Mouse (Mus musculus): ENCODE data around the gene Hoxd10. TPM values are rescaled to one million over a fixed set of nuclear protein-coding genes. Genes with fewer than 3 reads are reported as not detected.
A peak's percentile ranks its signal among the peaks of the same experiment; 100 is the strongest.

Gene Hoxd10
- polyA plus RNA-seq, 1 experiment from 2014 or later = not detected

- Histone ChIP-seq H3K9me3 (ENCODE audit: control insufficient read depth, low read length) (no peaks in the 10 kb centered on the region), H3K27me3 (ENCODE audit: control insufficient read depth, insufficient read depth, low read length) (peaks cover 89% of the 10 kb centered on the region), H3K4me1 (replicated peaks; ENCODE audit: control insufficient read depth, insufficient read depth, low read length) (peaks cover 3% of the 10 kb centered on the region), H3K27ac (ENCODE audit: low read depth, low read length) (no peak overlapping the region), H3K4me2 (replicated peaks; ENCODE audit: low read depth, low read length) (no peak overlapping the region), H3K4me3 (ENCODE audit: low read depth, low read length) (no peak overlapping the region), H3K9ac (ENCODE audit: low read depth, low read length) (no peak overlapping the region), H3K36me3 (ENCODE audit: control insufficient read depth, insufficient read depth, low read length) (no peaks in the 10 kb centered on the region)
- ATAC-seq (ENCODE audit: low FRiP score) (no peak), DNase-seq (ENCODE audit: low spot score) (no peak)
- 1% methylated on average over 26 of the region's 26 CpGs for WGBS
These were observed 12.1 kb downstream of the Hoxd10 start for GRCm38 (mm10) chr2:74703720-74704392.

GRCm38 (mm10) chr2:74704393-74704998 is 12.8 kb downstream of the Hoxd10 start, which contains the start of gene Hoxd8:
Hoxd8 (plus strand) TSS chr2:74704615.
- ATAC-seq (ENCODE audit: low FRiP score) (peak; percentile 18; the same call in 1 of the 2 replicates), DNase-seq (ENCODE audit: low spot score) (no peak)
- peak within 1 kb of the TSS; percentile 38; the same call in 1 of the 2 replicates for H3K9ac ChIP-seq (ENCODE audit: low read depth, low read length)
- WGBS = under 1% methylated on average over 38 of the region's 52 CpGs
- H3K4me3 ChIP-seq (ENCODE audit: low read depth, low read length) = peak within 1 kb of the TSS; percentile 30
- H3K36me3 ChIP-seq (ENCODE audit: control insufficient read depth, insufficient read depth, low read length) = no peaks in the 10 kb centered on the region
- H3K9me3 ChIP-seq (ENCODE audit: control insufficient read depth, low read length) = no peaks in the 10 kb centered on the region
- H3K27me3 ChIP-seq (ENCODE audit: control insufficient read depth, insufficient read depth, low read length) = peaks cover 89% of the 10 kb centered on the region
- peak within 1 kb of the TSS; percentile 62 for H3K4me2 ChIP-seq (replicated peaks; ENCODE audit: low read depth, low read length)
- peaks cover 3% of the 10 kb centered on the region for H3K4me1 ChIP-seq (replicated peaks; ENCODE audit: control insufficient read depth, insufficient read depth, low read length)
- no peak within 1 kb of the TSS for H3K27ac ChIP-seq (ENCODE audit: low read depth, low read length)

- Histone ChIP-seq H3K4me3 (ENCODE audit: low read depth, low read length) (peak overlapping the region; percentile 30), H3K9ac (ENCODE audit: low read depth, low read length) (peak overlapping the region; percentile 38; the same call in 1 of the 2 replicates), H3K9me3 (ENCODE audit: control insufficient read depth, low read length) (no peaks in the 10 kb centered on the region), H3K4me1 (replicated peaks; ENCODE audit: control insufficient read depth, insufficient read depth, low read length) (peaks cover 3% of the 10 kb centered on the region), H3K27ac (ENCODE audit: low read depth, low read length) (no peak overlapping the region), H3K27me3 (ENCODE audit: control insufficient read depth, insufficient read depth, low read length) (peaks cover 89% of the 10 kb centered on the region), H3K4me2 (replicated peaks; ENCODE audit: low read depth, low read length) (peak overlapping the region; percentile 62), H3K36me3 (ENCODE audit: control insufficient read depth, insufficient read depth, low read length) (no peaks in the 10 kb centered on the region)
- ATAC-seq (ENCODE audit: low FRiP score) (peak; percentile 59), DNase-seq (ENCODE audit: low spot score) (no peak)
- WGBS = under 1% methylated on average over 26 of the region's 66 CpGs
These were observed 13.3 kb downstream of the Hoxd10 start for GRCm38 (mm10) chr2:74704999-74705466.

GRCm38 (mm10) chr2:74705467-74706089 is 13.9 kb downstream of the Hoxd10 start:
- H3K4me2 ChIP-seq (replicated peaks; ENCODE audit: low read depth, low read length) = peak overlapping the region; percentile 62
- peak overlapping the region; percentile 38; the same call in 1 of the 2 replicates for H3K9ac ChIP-seq (ENCODE audit: low read depth, low read length)
- WGBS = under 1% methylated on average over 28 of the region's 85 CpGs
- no peaks in the 10 kb centered on the region for H3K9me3 ChIP-seq (ENCODE audit: control insufficient read depth, low read length)
- peaks cover 89% of the 10 kb centered on the region for H3K27me3 ChIP-seq (ENCODE audit: control insufficient read depth, insufficient read depth, low read length)
- H3K4me1 ChIP-seq (replicated peaks; ENCODE audit: control insufficient read depth, insufficient read depth, low read length) = peaks cover 3% of the 10 kb centered on the region
- H3K4me3 ChIP-seq (ENCODE audit: low read depth, low read length) = peak overlapping the region; percentile 30
- no peak overlapping the region for H3K27ac ChIP-seq (ENCODE audit: low read depth, low read length)
- no peaks in the 10 kb centered on the region for H3K36me3 ChIP-seq (ENCODE audit: control insufficient read depth, insufficient read depth, low read length)
- DNase-seq (ENCODE audit: low spot score) = no peak
- peak; percentile 66 for ATAC-seq (ENCODE audit: low FRiP score)

GRCm38 (mm10) chr2:74706393-74706960 is 14.8 kb downstream of the Hoxd10 start:
- Histone ChIP-seq H3K27me3 (ENCODE audit: control insufficient read depth, insufficient read depth, low read length) (peaks cover 86% of the 10 kb centered on the region), H3K4me1 (replicated peaks; ENCODE audit: control insufficient read depth, insufficient read depth, low read length) (peaks cover 3% of the 10 kb centered on the region), H3K4me2 (replicated peaks; ENCODE audit: low read depth, low read length) (no peak overlapping the region), H3K4me3 (ENCODE audit: low read depth, low read length) (no peak overlapping the region), H3K27ac (ENCODE audit: low read depth, low read length) (no peak overlapping the region), H3K9ac (ENCODE audit: low read depth, low read length) (no peak overlapping the region), H3K36me3 (ENCODE audit: control insufficient read depth, insufficient read depth, low read length) (no peaks in the 10 kb centered on the region), H3K9me3 (ENCODE audit: control insufficient read depth, low read length) (no peaks in the 10 kb centered on the region)
- ATAC-seq (ENCODE audit: low FRiP score) (no peak), DNase-seq (ENCODE audit: low spot score) (no peak)
- WGBS = 3% methylated on average over 13 of the region's 13 CpGs

GRCm38 (mm10) chr2:74707599-74707998 is 15.9 kb downstream of the Hoxd10 start:
- no peaks in the 10 kb centered on the region for H3K36me3 ChIP-seq (ENCODE audit: control insufficient read depth, insufficient read depth, low read length)
- H3K27me3 ChIP-seq (ENCODE audit: control insufficient read depth, insufficient read depth, low read length) = peaks cover 90% of the 10 kb centered on the region
- 6% methylated on average over 7 of the region's 7 CpGs for WGBS
- DNase-seq (ENCODE audit: low spot score) = no peak
- H3K27ac ChIP-seq (ENCODE audit: low read depth, low read length) = no peak overlapping the region
- H3K9ac ChIP-seq (ENCODE audit: low read depth, low read length) = no peak overlapping the region
- no peak overlapping the region for H3K4me2 ChIP-seq (replicated peaks; ENCODE audit: low read depth, low read length)
- no peak overlapping the region for H3K4me3 ChIP-seq (ENCODE audit: low read depth, low read length)
- no peaks in the 10 kb centered on the region for H3K9me3 ChIP-seq (ENCODE audit: control insufficient read depth, low read length)
- H3K4me1 ChIP-seq (replicated peaks; ENCODE audit: control insufficient read depth, insufficient read depth, low read length) = peaks cover 3% of the 10 kb centered on the region
- ATAC-seq (ENCODE audit: low FRiP score) = no peak

GRCm38 (mm10) chr2:74708676-74709075 is 17.0 kb downstream of the Hoxd10 start:
- Histone ChIP-seq H3K4me1 (replicated peaks; ENCODE audit: control insufficient read depth, insufficient read depth, low read length) (peaks cover 3% of the 10 kb centered on the region), H3K27ac (ENCODE audit: low read depth, low read length) (no peak overlapping the region), H3K4me3 (ENCODE audit: low read depth, low read length) (no peak overlapping the region), H3K4me2 (replicated peaks; ENCODE audit: low read depth, low read length) (no peak overlapping the region), H3K36me3 (ENCODE audit: control insufficient read depth, insufficient read depth, low read length) (no peaks in the 10 kb centered on the region), H3K9ac (ENCODE audit: low read depth, low read length) (no peak overlapping the region), H3K27me3 (ENCODE audit: control insufficient read depth, insufficient read depth, low read length) (peaks cover 91% of the 10 kb centered on the region), H3K9me3 (ENCODE audit: control insufficient read depth, low read length) (no peaks in the 10 kb centered on the region)
- DNase-seq (ENCODE audit: low spot score) (no peak), ATAC-seq (ENCODE audit: low FRiP score) (no peak)
- WGBS = 7% methylated on average over 4 of the region's 4 CpGs

GRCm38 (mm10) chr2:74709465-74710419 is 18.0 kb downstream of the Hoxd10 start:
- H3K36me3 ChIP-seq (ENCODE audit: control insufficient read depth, insufficient read depth, low read length) = no peaks in the 10 kb centered on the region
- ATAC-seq (ENCODE audit: low FRiP score) (no peak), DNase-seq (ENCODE audit: low spot score) (no peak)
- no peaks in the 10 kb centered on the region for H3K9me3 ChIP-seq (ENCODE audit: control insufficient read depth, low read length)
- no peak overlapping the region for H3K4me2 ChIP-seq (replicated peaks; ENCODE audit: low read depth, low read length)
- WGBS = 3% methylated on average over 5 of the region's 5 CpGs
- no peak overlapping the region for H3K27ac ChIP-seq (ENCODE audit: low read depth, low read length)
- peaks cover 90% of the 10 kb centered on the region for H3K27me3 ChIP-seq (ENCODE audit: control insufficient read depth, insufficient read depth, low read length)
- no peak overlapping the region for H3K4me3 ChIP-seq (ENCODE audit: low read depth, low read length)
- H3K4me1 ChIP-seq (replicated peaks; ENCODE audit: control insufficient read depth, insufficient read depth, low read length) = peaks cover 3% of the 10 kb centered on the region
- H3K9ac ChIP-seq (ENCODE audit: low read depth, low read length) = no peak overlapping the region

All from hindbrain, embryonic 11.5 days (tissue).